Mouse (Mus musculus) kidney, adult 2 months (tissue): ENCODE results near the gene Cryzl1. TPM values are rescaled to one million over a fixed set of nuclear protein-coding genes. Genes with fewer than 3 reads are reported as not detected.

Experiments used
- DNase-seq: peaks from one replicate; pipeline ENCODE4 v3.0.0; 2021
- H3K27ac ChIP-seq: fragments of 200-500 bp; 2 replicates; pipeline ENCODE4 v1.5.1; 2012; ENCODE audit warnings: low read depth, low read length, control low read depth, inconsistent platforms; ENCODE audit not compliant: insufficient read depth
- H3K27me3 ChIP-seq: fragments of 200-500 bp; replicated peaks from 2 replicates; pipeline ENCODE4 v1.6.1; 2012; ENCODE audit warnings: mild to moderate bottlenecking, moderate library complexity, low read length, inconsistent platforms; ENCODE audit not compliant: control insufficient read depth, insufficient read depth
- H3K36me3 ChIP-seq: fragments of 200-500 bp; 2 replicates; pipeline ENCODE4 v1.6.1; 2012; ENCODE audit warnings: mild to moderate bottlenecking, moderate library complexity, low read length, inconsistent platforms; ENCODE audit not compliant: control insufficient read depth, insufficient read depth
- H3K4me1 ChIP-seq: fragments of 200-500 bp; 2 replicates; pipeline ENCODE4 v1.6.1; 2011; ENCODE audit warnings: low read length; ENCODE audit not compliant: control insufficient read depth, insufficient read depth
- H3K4me3 ChIP-seq: fragments of 200-500 bp; 2 replicates; pipeline ENCODE4 v1.5.1; 2011; ENCODE audit warnings: mild to moderate bottlenecking, low read depth, low read length, control low read depth; ENCODE audit not compliant: insufficient read depth
- CTCF ChIP-seq: fragments of 200-500 bp; conservative IDR thresholded peaks from 2 replicates; pipeline ENCODE4 v1.5.1; 2011; ENCODE audit warnings: low read depth, mild to moderate bottlenecking, control low read depth, low read length, moderate library complexity, mixed read lengths; ENCODE audit not compliant: insufficient read depth, insufficient read length
- POLR2A ChIP-seq: fragments of 200-500 bp; IDR thresholded peaks from one replicate; pipeline ENCODE4 v1.6.1; 2011; ENCODE audit warnings: low read depth, low read length, control low read depth
- WGBS: fragments of 180-500 bp; shearing (Covaris S2); methylation state at CpG from one replicate; pipeline ENCODE4 v1.1.7; 2018; 5-methylcytosine and 5-hydroxymethylcytosine counted together
- polyA plus RNA-seq: library from polyadenylated mRNA; depleted of rRNA; stranded (reverse); fragments of >200 nt; gene quantifications from 2 replicates; pipeline ENCODE4 v1.2.3, GENCODE M21; 2012

Gene Cryzl1
- polyA plus RNA-seq, 1 experiment: 29.5 TPM

GRCm38 (mm10) chr16:91729066-91729482 is 299 bp upstream of the Cryzl1 start, which contains the start of gene Itsn1:
Gene Itsn1 (plus strand): TSS chr16:91729281.
- DNase-seq: peak; percentile 99
- peak within 1 kb of the TSS; percentile 91 for H3K4me3 ChIP-seq
- under 1% methylated on average over 33 of the region's 33 CpGs for WGBS
- H3K27ac ChIP-seq: peak within 1 kb of the TSS; percentile 93
- H3K4me1 ChIP-seq: 0 out of 2 replicates have a peak, but pooled peaks cover 2% of the 10 kb centered on the region
- H3K27me3 ChIP-seq: no peaks in the 10 kb centered on the region
- peak; percentile 76 for TF ChIP-seq POLR2A
- no peak for TF ChIP-seq CTCF
- H3K36me3 ChIP-seq: no peaks in the 10 kb centered on the region

DNA sequence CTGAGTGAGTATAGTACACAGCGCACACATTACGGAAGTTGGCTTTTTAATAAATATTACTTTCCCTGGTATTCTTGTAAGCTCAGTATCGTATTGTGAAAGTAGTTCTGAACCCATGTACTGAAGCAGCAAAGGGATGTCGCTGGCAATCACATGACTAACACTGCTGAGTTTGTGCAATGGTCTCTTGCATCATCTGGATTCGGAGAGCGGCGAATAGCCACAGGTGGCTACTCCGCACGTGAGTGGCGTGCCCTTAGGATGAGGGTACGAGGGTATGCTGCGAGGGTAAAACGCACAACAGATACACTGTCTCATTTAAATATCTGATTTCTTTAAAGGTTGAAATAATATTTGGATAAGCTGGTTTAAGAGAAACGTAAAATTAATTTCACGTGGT is 1.3 kb downstream of the Cryzl1 start:
- Histone ChIP-seq H3K4me3 (no peak overlapping the region), H3K27me3 (no peaks in the 10 kb centered on the region), H3K36me3 (no peaks in the 10 kb centered on the region), H3K4me1 (0 out of 2 replicates have a peak, but pooled peaks cover 2% of the 10 kb centered on the region), H3K27ac (no peak overlapping the region)
- WGBS: 66% methylated on average over 15 of the region's 15 CpGs
- peak; percentile 24 for DNase-seq
- no peak for TF ChIP-seq CTCF
- no peak for TF ChIP-seq POLR2A

GRCm38 (mm10) chr16:91724247-91724646 is 4.5 kb downstream of the Cryzl1 start:
- DNase-seq: peak; percentile 74
- H3K4me3 ChIP-seq: no peak overlapping the region
- H3K27me3 ChIP-seq: no peaks in the 10 kb centered on the region
- TF ChIP-seq POLR2A: no peak
- TF ChIP-seq CTCF: peak; percentile 91
- no peaks in the 10 kb centered on the region for H3K36me3 ChIP-seq
- 0 out of 2 replicates have a peak, but pooled peaks cover 2% of the 10 kb centered on the region for H3K4me1 ChIP-seq
- H3K27ac ChIP-seq: no peak overlapping the region
- WGBS: 57% methylated on average over 3 of the region's 3 CpGs

- Histone ChIP-seq H3K36me3 (peaks cover 1% of the 10 kb centered on the region; the same call in 1 of the 2 replicates), H3K27me3 (no peaks in the 10 kb centered on the region), H3K4me3 (no peak overlapping the region), H3K27ac (no peak overlapping the region), H3K4me1 (no peaks in the 10 kb centered on the region)
- TF ChIP-seq CTCF (no peak), POLR2A (no peak)
- WGBS: 92% methylated on average over 4 of the region's 4 CpGs
- no peak for DNase-seq
Observed at GRCm38 (mm10) chr16:91717399-91717798, 11.4 kb downstream of the Cryzl1 start.

GRCm38 (mm10) chr16:91716927-91717349 is 11.8 kb downstream of the Cryzl1 start:
- DNase-seq: no peak
- WGBS: 82% methylated on average over 11 of the region's 11 CpGs
- peaks cover 1% of the 10 kb centered on the region; the same call in 1 of the 2 replicates for H3K36me3 ChIP-seq

DNA sequence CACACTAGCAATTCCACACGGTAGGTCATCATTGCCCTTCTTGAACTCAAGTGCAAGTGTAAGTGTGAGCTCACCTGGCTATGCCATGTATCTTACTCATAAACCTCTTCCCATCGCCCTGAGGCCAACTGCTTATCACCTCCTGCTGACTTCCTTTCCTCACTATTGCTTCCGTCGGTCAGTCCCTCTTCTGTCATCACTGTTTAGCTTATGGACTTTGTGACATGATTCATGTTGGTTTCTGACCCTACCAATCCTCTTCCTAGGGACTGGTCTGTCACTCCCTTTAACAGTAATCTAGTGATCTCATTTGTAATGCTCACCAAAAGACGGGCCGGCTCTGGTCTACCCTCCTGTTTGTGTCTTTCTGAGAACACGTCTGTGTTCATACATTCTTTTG is 18.5 kb downstream of the Cryzl1 start:
- Histone ChIP-seq H3K36me3 (no peaks in the 10 kb centered on the region; the same call in 1 of the 2 replicates), H3K4me1 (no peaks in the 10 kb centered on the region), H3K27me3 (no peaks in the 10 kb centered on the region), H3K4me3 (no peak overlapping the region), H3K27ac (no peak overlapping the region)
- TF ChIP-seq POLR2A (no peak), CTCF (no peak)
- WGBS: 79% methylated on average over 7 of the region's 7 CpGs
- DNase-seq: no peak

More at GRCm38 (mm10) chr16:91716927-91717349, 11.8 kb downstream of the Cryzl1 start:
- H3K4me3 ChIP-seq: no peak overlapping the region
- H3K27ac ChIP-seq: no peak overlapping the region
- H3K27me3 ChIP-seq: no peaks in the 10 kb centered on the region
- no peak for TF ChIP-seq CTCF
- H3K4me1 ChIP-seq: no peaks in the 10 kb centered on the region

DNA sequence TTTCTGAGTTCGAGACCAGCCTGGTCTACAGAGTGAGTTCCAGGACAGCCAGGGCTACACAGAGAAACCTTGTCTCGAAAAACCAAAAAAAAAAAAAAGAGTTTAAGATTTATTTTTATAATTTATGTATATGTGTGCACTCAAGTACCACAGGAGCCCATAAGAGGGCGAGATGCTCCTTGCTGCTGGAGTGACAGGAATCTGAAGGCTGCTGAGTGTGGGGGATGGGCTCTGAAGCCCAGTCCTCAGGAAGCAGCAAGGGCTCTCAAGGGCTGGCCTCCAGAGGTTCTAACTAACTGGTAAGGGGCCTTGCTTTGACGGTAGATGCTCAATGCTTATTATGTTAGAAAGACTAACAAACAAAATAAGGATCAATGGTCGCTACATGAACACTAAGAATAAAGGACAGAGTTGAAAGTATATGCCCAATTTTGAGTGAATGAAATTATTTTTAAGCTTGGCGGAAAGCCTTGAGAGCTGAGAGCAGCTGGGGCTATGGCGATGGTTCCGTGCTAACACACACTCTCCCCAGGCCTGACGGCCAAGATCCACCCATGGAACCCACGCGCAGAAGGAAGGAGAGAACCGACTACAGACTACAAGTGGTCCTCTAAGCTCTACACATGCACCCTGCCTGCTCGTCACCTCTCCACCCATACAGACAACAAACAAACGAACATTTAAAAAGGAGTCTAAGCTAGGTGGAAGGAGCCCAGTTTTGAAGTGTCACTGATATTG is 24.0 kb downstream of the Cryzl1 start:
- TF ChIP-seq CTCF (no peak), POLR2A (no peak)
- Histone ChIP-seq H3K4me1 (no peaks in the 10 kb centered on the region), H3K27ac (no peak overlapping the region), H3K27me3 (no peaks in the 10 kb centered on the region), H3K36me3 (no peaks in the 10 kb centered on the region; the same call in 1 of the 2 replicates), H3K4me3 (no peak overlapping the region)
- no peak for DNase-seq
- WGBS: 85% methylated on average over 14 of the region's 14 CpGs
